Mouse (Mus musculus) gonadal fat pad, adult 2 months (tissue): ENCODE measurements around the gene Ap4m1. TPM values are rescaled to one million over a fixed set of nuclear protein-coding genes. Genes with fewer than 3 reads are reported as not detected.

Source experiments
- DNase-seq: peaks from one replicate; pipeline ENCODE4 v3.0.0-alpha.2; 2012; ENCODE audit warnings: low read depth
- polyA plus RNA-seq: library from polyadenylated mRNA; depleted of rRNA; stranded (reverse); fragments of >200 nt; gene quantifications from 2 replicates; pipeline ENCODE4 v1.2.3, GENCODE M21; 2012; rRNA removed

Ap4m1 gene
- polyA plus RNA-seq = 30.9 and 49.3 TPM in 2 replicates

DNA sequence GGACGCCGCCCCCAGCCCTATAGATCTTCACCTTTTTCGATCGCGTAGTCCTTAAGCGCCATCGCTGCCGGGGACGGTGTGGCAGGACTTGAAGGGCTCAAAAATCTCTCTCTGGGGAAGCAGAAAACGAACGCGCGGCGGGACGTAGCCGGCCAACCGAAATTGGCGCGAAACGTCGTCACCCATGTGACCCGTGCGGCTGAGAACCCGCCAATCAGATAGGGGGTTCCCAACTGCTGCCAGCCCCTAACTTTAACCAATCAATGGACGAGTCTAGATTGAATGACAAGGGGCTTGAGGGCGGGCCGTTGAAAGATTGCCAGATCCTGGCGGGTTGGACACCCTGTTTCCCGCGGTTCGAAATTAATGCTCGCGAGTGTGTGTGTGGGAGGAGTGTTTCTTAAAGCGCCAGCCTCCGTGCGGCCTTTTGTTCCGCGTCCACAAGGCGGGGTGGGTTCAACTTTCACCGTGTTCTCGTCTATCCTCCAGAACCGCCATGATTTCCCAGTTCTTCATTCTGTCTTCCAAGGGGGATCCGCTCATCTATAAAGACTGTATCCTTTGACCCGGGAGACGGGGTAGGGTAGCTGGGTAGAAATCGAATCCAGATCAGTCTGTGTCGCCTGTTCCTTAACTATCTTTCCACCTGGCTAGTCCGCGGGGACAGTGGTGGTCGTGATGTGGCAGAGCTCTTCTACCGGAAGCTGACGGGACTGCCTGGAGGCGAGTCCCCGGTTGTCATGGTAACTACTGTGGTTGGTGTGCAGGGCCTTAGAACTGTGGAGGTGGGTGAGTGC is at the start of gene Ap4m1, which contains the start of gene Mcm7:
Ap4m1 (plus strand) TSS at position 308 of the 797 bp plus-strand sequence.
Mcm7 (minus strand) TSS at position 728 of the 797 bp plus-strand sequence.
- DNase-seq = no peak

DNA sequence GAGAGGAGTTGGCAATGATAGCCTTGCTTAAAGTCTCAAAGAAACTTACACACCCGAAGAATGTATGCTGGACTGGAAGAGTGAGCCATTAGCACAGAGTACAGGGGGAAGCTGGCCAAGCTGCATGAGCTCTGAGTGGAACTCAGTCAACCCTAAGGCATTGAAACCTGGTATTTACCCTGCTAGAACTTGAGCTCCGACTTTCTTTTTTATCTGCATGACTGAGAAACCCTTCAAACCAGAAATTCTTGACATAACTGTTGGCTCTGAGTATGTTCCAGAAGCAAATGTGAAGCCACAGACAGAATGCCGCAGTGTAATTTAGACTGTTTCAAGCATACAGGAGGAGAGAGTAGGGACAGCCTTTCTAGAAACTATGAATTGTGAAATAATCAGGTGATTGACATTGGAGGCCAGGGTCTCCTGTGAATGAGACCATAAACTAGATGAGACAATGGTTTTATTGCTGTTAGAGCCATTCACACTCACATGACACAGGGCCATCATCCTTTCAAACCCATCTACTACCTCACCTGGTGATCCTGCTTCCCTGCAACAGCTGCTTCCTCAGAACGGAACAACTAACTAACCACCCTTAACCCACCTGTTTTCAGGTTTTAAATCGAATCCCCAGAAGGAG is 39.3 kb upstream of the Ap4m1 start:
- DNase-seq = no peak

DNA sequence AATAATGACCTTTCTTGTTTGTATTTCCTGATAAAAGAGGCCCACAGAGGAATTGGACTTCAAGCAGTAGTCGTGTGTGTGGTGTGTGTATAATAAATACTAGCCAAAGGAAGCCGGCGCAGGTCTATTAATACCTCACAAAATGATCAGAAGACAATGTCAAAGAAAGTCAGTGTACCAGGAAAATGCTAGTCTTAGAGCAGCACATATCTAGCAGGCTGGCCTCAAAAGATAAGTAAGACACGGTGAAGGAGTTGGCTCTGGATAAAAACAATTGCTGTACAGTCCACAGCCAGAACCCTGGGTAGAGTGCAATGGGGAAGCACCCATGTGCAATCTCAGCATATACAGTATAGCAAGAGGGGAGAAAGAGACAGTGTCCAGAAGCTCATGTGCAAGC is 34.5 kb upstream of the Ap4m1 start:
- no peak for DNase-seq

DNA sequence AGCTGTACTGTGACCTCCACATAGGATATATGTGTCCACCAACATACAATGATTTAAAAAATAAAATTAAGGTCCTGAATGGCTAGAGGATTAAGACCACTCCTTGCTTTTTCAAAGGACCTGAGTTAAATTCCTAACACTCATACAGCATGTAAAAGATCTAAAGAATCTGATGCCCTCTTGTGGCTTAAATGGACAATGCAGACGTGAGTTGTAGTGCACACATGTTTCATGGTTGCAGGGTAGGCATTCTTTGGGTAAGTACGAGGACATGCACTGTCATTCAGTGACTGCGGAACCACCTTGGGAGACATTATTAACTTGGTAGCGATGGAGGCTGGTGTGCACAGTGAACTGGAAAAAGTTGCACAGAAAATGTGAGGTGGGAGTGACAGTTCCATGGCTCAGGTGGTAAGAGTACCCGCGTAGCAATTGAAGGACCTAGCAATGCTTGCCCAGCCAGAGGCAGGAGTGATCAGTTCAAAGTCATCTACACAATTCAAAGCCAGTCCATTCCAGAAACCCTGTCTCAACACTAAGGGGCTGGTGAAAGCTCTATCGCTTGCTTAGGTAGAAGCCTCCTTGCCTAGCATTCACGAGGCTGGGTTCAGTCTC is 33.8 kb upstream of the Ap4m1 start:
- DNase-seq = no peak

DNA sequence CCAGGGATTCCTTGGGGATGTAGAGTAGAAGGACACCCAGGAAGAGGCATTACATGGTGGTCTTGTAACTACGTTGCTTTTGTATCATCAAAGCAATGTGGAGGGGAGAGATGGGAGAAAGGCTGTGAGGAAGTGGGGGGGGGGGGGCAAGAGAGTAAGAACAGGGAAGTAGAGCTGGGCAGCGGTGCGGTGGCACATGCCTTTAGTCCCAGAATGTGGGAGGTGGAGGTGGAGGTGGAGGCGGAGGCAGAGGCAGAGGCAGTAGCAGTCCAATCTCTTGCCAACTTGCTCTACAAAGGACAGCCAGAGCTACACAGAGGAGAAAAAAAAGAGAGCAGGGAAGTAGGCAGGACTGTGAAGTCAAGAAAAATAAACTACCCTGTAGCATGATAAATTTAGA is 33.2 kb upstream of the Ap4m1 start:
- DNase-seq = no peak

DNA sequence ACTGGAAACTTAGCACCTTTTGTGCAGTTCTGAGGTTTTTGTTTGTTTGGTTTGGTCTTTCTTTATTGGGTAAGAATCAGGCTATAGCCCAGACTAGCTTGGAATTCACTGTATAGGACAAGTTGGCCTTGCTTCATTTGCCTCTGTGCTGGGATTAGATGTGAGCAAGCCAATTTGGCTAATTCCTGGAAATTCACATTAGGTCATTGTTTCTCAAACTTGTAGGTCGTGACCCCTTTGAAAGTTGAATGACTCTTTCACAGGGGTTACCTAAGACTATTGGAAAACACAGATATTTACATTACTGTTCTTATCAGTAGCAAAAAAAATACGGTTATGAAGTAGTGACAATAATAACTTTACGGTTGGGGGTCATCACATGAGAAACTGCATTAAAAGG is 17.4 kb upstream of the Ap4m1 start:
- no peak for DNase-seq

DNA sequence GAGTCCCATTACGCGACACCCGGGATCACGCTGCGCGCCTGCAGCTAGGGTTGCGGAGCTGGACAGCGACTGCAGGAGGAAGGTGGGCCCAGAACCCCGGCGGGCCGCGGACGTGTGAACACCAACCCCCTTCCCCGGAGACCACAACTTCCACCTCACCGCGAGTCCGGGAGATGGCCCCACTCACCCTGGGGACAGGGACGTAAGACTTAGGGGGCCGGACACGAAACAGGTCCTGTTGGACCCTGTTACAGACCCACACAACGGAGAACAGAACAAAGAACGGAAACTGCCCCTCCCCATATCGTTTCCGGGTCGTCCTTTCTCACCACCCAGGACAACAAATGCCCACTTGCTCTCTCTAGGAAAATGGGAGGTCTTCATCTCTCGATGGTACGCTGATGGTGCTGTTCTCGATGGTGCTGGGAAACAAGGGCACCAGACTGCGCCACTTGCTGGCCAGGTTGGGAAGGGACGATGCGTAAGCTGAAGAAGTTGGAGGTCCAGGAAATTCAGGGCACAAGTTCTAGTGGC is 16.3 kb upstream of the Ap4m1 start, which contains the start of gene Zfp113:
Zfp113 (minus strand) TSS at position 302 of the 534 bp plus-strand sequence.
- peak; percentile 88 for DNase-seq

DNA sequence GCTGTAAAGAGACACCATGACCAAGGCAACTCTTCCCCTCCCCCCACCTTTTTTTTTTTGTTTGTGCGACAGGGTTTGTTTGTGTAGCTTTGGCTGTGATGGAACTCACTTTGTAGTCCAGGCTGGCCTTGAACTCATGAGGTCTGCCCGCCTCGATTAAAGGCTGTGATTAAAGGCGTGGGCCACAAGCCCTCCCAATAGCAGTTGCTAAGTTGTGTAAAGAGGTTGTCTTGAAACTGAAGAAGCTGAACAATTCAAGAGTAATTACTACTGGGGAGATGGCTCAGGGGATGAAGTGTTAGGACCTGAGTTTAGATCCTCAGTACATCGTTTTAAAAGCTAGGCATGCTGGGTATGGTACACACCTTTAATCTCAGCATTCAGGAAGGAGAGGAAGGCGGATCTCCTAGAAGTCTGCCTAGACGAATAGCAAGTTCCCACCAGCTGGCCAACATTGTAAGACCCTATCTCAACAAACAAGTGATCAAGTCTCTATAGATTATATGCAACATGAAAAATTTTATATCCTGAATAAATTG is 11.5 kb upstream of the Ap4m1 start:
- no peak for DNase-seq

DNA sequence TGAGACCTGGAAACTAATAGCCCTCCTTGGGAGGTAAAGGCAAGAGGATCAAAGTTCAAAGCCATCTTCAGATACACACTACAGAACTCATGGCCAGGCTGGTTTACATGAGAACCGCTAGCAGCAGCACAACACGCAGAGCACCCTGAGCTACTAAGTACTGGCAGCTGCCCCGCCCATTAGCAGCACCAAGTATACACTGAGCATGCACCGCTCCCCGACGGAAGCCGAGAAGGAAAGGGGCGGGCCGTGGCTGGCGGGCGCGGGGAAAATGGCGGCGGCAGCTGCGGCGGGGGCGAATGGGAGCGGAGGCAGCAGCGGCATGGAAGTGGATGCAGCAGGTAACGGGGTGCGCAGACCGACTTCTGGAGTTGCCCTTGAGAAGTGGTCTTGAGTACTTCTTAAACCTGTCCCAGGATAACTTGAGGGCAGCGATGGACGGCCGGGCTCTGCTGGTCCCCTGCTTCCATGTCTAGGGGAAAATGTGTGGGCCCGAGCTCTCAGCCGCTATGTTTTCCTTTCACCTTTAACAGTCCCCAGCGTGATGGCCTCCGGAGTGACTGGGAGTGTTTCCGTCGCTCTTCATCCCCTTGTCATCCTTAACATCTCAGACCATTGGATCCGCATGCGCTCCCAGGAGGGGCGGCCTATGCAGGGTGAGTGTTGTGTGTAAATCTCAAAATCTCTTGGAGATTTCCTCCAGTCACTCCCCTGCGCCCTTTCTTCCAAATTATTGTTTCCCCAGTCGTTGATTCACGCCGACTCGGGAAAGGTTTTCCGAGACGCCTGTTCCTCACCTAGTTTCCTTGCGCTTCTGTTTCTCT is 10.7 kb upstream of the Ap4m1 start, which contains the start of gene Cops6:
Cops6 (plus strand) TSS at position 230 of the 824 bp plus-strand sequence.
- no peak for DNase-seq

DNA sequence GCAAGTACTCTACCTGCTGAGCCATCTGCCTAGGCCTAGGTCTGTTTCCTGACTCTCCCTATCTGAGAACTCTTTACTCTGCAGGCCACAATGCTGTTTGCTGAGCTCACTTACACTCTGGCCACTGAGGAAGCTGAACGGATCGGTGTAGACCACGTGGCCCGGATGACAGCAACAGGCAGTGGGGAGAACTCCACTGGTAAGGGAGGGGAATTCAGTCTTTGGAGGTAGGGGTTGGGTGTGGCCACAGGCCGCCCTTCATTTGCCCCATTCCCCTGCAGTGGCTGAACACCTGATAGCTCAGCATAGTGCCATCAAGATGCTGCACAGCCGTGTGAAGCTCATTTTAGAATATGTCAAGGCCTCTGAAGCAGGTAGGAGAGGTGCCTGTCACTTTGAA is 8.8 kb upstream of the Ap4m1 start:
- no peak for DNase-seq

DNA sequence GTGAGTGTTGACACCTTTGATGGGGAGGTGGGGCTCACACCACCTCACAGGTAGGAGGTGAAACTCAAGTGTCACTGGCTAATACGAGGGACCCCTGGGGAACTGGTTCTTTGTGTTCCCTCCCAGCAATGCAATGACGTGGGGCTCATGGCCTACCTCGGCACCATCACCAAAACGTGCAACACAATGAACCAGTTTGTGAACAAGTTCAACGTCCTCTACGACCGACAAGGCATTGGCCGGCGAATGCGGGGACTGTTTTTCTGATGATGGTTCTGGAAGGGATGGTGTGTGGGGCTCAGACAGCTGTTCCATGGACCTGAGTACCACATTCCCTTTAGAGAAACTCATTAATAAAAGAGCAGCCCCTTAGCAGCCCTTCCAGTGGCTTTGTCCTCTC is 8.2 kb upstream of the Ap4m1 start:
- DNase-seq = no peak

DNA sequence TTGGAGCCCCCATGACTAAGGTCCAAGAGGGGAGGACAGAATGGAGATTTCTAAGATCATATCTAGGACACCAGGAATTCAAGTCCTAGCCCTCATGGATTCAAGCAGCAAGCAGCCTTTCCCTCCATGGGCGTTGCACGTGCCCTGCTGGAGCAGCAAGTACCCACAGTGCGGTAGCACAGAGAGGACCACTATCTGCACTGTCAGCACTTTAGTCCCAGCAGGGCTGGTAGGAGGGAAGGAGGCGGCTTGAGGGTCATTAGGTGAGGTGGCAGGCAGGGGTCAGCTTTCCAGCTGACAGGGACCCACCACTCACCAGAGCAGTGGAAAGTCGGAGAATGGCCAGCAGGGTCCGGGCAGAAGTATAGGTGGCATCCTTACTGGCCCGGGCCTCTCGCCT is 6.2 kb upstream of the Ap4m1 start:
- DNase-seq = no peak

DNA sequence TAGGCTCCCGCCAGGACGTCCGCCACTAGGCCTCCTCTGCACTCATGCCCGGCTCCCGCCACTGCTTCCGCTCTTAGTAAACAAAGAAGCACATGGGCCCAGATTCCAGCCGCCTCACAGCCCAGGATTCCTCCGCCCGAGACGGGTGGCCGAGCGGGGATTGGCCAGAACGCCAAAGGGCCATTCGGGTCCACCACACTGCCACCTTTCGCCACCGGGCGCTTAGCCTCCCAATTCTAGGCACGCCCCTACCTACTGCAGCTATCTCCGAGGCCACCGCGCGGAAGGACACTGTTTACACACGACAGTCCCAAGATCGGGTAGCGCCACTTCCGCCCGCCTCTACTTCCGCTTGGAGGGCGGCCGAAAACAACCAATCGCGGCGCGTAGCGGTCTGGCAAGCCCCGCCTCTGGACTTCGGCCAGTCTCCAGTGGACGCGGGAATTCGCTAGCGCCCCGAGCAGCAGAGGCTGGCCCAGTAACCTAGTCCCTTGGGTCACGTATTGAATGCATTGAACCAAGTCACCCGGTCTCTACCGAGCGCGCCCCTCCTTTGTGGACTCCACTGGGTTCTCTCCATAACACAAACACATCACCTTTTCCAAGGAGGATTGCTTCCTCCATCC is 753 bp upstream of the Ap4m1 start:
- DNase-seq = no peak

DNA sequence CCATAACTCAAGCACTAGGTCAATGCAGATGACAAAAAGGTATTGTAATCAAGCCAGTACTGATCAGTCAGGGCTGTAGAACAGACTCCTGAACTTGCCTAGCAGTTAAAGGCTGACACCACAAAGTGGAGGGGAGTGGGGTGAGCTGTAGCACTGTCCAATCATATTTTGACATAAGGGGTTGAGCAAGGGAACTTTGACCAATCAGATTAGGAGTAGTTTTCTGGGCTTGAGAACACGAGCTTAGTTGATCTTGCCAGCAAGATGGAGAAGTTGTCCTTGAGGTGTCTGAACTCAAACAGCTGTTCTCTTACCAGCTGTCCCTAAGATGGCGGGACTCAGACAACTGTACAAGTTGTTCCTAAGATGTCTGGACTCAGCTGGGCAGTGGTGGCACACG is 1.4 kb downstream of the Ap4m1 start:
- DNase-seq = no peak

DNA sequence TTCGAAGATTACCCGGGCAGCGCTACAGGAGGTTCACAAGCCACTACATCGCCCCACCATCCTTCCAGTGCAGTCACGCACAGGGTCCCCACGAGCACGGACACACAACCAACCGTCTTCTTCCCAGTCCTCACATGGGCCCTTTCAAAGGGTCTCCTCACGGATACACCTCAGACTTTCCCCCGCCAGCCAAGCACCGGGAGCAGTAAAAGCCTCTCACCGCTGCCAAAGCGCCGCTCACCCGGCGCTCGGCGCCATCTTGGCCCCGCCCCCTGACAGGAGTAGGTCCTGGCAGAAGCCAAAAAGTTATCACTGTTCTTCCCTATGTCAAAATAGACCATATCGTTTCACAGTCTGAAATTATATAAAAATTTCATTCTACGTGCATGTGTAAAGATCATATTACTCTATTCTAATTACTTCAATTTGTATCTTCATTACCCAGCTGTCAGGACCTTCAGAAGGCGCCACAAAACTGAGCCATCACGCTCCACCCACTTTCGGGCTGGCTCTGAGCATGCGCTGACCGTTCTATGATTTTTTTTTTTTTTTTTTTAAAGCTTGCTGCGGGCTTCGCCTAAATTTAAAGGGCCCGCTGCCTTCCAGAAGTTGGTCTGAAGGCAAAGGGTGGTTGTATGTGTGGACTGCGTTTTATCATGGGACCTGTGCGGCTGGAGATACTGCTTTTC is 15.3 kb downstream of the Ap4m1 start, which contains the start of the genes Taf6 and Cnpy4:
Taf6 (minus strand) TSS at position 502 of the 689 bp plus-strand sequence.
Cnpy4 (plus strand) TSS at position 536 of the 689 bp plus-strand sequence.
- DNase-seq = no peak

DNA sequence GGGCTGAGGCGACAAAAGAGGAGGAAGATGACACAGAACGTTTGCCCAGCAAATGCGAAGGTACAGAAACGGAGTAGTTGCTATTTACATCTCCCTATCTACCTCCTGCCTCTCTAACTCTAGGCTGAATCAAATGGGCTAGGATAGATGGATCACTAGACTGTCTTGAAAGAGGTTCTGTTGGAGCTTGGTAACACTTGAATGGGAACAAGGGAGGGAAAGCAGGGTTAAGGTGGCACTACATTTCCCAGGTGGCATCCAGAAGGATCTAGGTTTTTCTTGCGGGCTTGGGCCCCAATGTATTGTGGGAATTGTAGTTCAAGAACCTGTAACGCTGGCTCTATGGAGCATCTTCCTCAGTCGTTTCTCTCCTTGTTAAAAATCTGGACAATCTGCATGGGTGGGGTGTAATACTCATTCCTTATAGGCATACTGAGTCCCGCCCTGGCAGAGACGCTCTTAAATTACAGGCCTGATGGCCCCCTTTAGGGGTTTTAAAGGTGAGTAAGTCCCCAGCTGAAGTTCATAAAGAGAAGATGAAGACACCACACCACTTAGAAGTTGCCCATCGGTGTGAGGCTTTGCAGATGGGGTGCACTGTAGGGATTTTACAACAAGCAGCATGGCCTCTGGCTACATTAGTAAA is 16.0 kb downstream of the Ap4m1 start:
- DNase-seq = no peak

DNA sequence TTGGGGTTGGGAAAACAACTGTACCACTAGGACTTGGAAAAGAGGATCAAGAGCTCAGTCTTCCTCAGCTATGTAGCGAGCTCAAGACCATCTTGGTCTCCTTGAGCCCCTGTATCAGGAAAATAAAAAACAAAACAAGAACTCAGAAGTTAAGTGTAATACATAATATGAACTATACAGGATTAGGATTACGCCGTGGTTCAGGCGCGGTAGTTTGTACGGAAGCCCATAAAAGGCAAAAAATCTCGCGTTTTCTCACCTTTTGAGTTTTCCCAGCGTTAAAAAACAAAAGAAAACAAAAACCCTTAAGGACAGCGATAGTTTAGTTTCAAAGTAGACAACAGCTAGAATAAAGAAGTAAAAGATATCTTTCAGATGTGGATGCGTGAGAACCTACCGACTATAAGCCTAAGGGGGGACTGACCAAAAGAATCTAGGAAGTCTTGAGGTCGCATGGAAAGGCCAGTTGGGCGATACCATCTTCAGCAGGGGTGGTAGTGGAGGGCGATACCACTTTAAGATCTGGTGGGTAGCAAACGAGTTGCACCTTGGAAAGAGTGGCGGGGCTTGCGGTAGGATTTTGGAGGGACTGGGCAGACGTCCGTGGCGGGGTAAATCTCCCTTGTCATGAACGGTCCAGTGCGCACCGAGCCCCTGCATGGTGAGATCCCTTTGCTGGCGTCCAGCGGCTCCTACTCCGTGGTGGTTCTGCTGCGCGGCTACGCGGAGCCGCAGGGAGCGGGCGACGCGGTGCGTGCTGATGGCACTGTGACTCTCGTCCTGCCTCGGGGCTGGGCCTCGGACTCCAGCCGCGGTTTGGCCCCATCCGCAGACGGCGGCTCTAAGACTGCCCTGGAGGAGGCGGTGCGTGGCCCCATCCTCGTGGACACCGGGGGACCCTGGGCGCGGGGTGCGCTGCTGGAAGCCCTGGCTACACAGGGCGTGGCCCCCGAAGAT is 22.2 kb downstream of the Ap4m1 start, which contains the start of gene Mblac1:
Mblac1 (plus strand) TSS at position 544 of the 957 bp plus-strand sequence.
- no peak for DNase-seq

DNA sequence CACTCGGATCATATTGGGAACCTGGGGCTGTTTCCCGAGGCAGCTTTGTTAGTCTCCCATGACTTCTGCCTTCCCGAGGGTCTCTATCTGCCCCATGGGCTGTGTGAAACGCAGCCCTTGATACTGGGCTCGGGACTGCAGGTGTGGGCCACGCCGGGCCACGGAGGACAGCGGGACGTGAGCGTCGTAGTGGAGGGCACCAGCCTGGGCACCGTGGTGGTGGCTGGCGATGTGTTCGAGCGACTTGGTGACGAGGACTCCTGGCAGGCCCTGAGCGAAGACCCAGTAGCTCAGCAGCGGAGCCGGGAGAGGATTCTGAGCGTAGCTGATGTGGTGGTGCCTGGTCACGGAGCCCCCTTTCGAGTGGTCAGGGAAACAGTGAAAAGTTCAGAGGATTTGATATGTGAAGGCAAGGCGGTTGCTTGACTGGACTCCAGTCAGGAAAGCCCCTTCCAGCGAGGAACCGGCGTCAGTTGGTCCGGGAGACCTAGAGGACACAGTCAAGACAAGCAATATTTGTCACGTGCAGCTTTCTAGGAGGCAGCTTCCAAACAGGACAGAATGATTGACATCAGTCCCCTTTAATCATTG is 23.0 kb downstream of the Ap4m1 start:
- no peak for DNase-seq
